Mouse (Mus musculus): Measurements from ENCODE around the gene Cavin1. TPM values are rescaled to one million over a fixed set of nuclear protein-coding genes. Genes with fewer than 3 reads are reported as not detected.
A peak's percentile ranks its signal among the peaks of the same experiment; 100 is the strongest.

Gene Cavin1
- polyA plus RNA-seq, 1 experiment from 2014 or later, result 40.0 TPM

GRCm38 (mm10) chr11:100949540-100949939 lies 21.1 kb downstream of the Cavin1 start:
- H3K9me3 ChIP-seq (replicated peaks; ENCODE audit: control insufficient read depth, low read length, poor library complexity, severe bottlenecking), result peaks cover 5% of the 10 kb centered on the region
- WGBS, result 96% methylated on average over 1 of the region's 1 CpGs
- ATAC-seq, result no peak
- H3K27me3 ChIP-seq (ENCODE audit: control insufficient read depth, insufficient read depth, low read depth, low read length), result no peaks in the 10 kb centered on the region
- H3K36me3 ChIP-seq (ENCODE audit: control insufficient read depth, insufficient read depth, low read length), result no peaks in the 10 kb centered on the region
- no peak overlapping the region for H3K9ac ChIP-seq (ENCODE audit: low read depth, low read length)
- no peaks in the 10 kb centered on the region for H3K4me1 ChIP-seq (ENCODE audit: control insufficient read depth, insufficient read depth, low read length)
- H3K4me3 ChIP-seq (ENCODE audit: low read depth, low read length), result no peak overlapping the region
- H3K4me2 ChIP-seq (ENCODE audit: low read length), result no peak overlapping the region
- no peak overlapping the region for H3K27ac ChIP-seq (ENCODE audit: low read length)

- Histone ChIP-seq H3K4me2 (ENCODE audit: low read length) (no peak overlapping the region), H3K36me3 (ENCODE audit: control insufficient read depth, insufficient read depth, low read length) (no peaks in the 10 kb centered on the region), H3K27ac (ENCODE audit: low read length) (no peak overlapping the region), H3K4me3 (ENCODE audit: low read depth, low read length) (no peak overlapping the region), H3K4me1 (ENCODE audit: control insufficient read depth, insufficient read depth, low read length) (no peaks in the 10 kb centered on the region), H3K9me3 (replicated peaks; ENCODE audit: control insufficient read depth, low read length, poor library complexity, severe bottlenecking) (peaks cover 5% of the 10 kb centered on the region), H3K9ac (ENCODE audit: low read depth, low read length) (no peak overlapping the region), H3K27me3 (ENCODE audit: control insufficient read depth, insufficient read depth, low read depth, low read length) (no peaks in the 10 kb centered on the region)
- ATAC-seq, result no peak
- WGBS, result 50% methylated on average over 4 of the region's 4 CpGs
These were observed 22.4 kb downstream of the Cavin1 start for GRCm38 (mm10) chr11:100948317-100948716.

- no peaks in the 10 kb centered on the region for H3K27me3 ChIP-seq (ENCODE audit: control insufficient read depth, insufficient read depth, low read depth, low read length)
- H3K27ac ChIP-seq (ENCODE audit: low read length), result no peak overlapping the region
- no peak overlapping the region for H3K9ac ChIP-seq (ENCODE audit: low read depth, low read length)
- H3K9me3 ChIP-seq (replicated peaks; ENCODE audit: control insufficient read depth, low read length, poor library complexity, severe bottlenecking), result peaks cover 5% of the 10 kb centered on the region
- ATAC-seq, result no peak
- H3K4me2 ChIP-seq (ENCODE audit: low read length), result no peak overlapping the region
- H3K4me3 ChIP-seq (ENCODE audit: low read depth, low read length), result no peak overlapping the region
- no peaks in the 10 kb centered on the region for H3K4me1 ChIP-seq (ENCODE audit: control insufficient read depth, insufficient read depth, low read length)
- no peaks in the 10 kb centered on the region for H3K36me3 ChIP-seq (ENCODE audit: control insufficient read depth, insufficient read depth, low read length)
These were observed 23.1 kb downstream of the Cavin1 start for GRCm38 (mm10) chr11:100947548-100947947.

- WGBS, result 42% methylated on average over 4 of the region's 4 CpGs
- Histone ChIP-seq H3K27me3 (ENCODE audit: control insufficient read depth, insufficient read depth, low read depth, low read length) (no peaks in the 10 kb centered on the region), H3K27ac (ENCODE audit: low read length) (no peak overlapping the region), H3K9ac (ENCODE audit: low read depth, low read length) (no peak overlapping the region), H3K36me3 (ENCODE audit: control insufficient read depth, insufficient read depth, low read length) (no peaks in the 10 kb centered on the region), H3K4me1 (ENCODE audit: control insufficient read depth, insufficient read depth, low read length) (no peaks in the 10 kb centered on the region), H3K9me3 (replicated peaks; ENCODE audit: control insufficient read depth, low read length, poor library complexity, severe bottlenecking) (peaks cover 5% of the 10 kb centered on the region), H3K4me3 (ENCODE audit: low read depth, low read length) (no peak overlapping the region), H3K4me2 (ENCODE audit: low read length) (no peak overlapping the region)
- no peak for ATAC-seq
These were observed 23.8 kb downstream of the Cavin1 start for GRCm38 (mm10) chr11:100946862-100947261.

- 94% methylated on average over 1 of the region's 1 CpGs for WGBS
- Histone ChIP-seq H3K36me3 (ENCODE audit: control insufficient read depth, insufficient read depth, low read length) (no peaks in the 10 kb centered on the region), H3K4me3 (ENCODE audit: low read depth, low read length) (no peak overlapping the region), H3K9ac (ENCODE audit: low read depth, low read length) (no peak overlapping the region), H3K27me3 (ENCODE audit: control insufficient read depth, insufficient read depth, low read depth, low read length) (no peaks in the 10 kb centered on the region), H3K4me1 (ENCODE audit: control insufficient read depth, insufficient read depth, low read length) (peaks cover 18% of the 10 kb centered on the region), H3K4me2 (ENCODE audit: low read length) (no peak overlapping the region), H3K9me3 (replicated peaks; ENCODE audit: control insufficient read depth, low read length, poor library complexity, severe bottlenecking) (peaks cover 5% of the 10 kb centered on the region), H3K27ac (ENCODE audit: low read length) (no peak overlapping the region)
- no peak for ATAC-seq
These were observed 28.3 kb downstream of the Cavin1 start for GRCm38 (mm10) chr11:100942388-100942787.

- WGBS, result 1% methylated on average over 27 of the region's 29 CpGs
- H3K36me3 ChIP-seq (ENCODE audit: control insufficient read depth, insufficient read depth, low read length), result no peaks in the 10 kb centered on the region
- no peaks in the 10 kb centered on the region for H3K27me3 ChIP-seq (ENCODE audit: control insufficient read depth, insufficient read depth, low read depth, low read length)
- peak within 1 kb of the TSS; percentile 63 for H3K27ac ChIP-seq (ENCODE audit: low read length)
- no peaks in the 10 kb centered on the region for H3K9me3 ChIP-seq (replicated peaks; ENCODE audit: control insufficient read depth, low read length, poor library complexity, severe bottlenecking)
- peak; percentile 99 for ATAC-seq
- H3K4me2 ChIP-seq (ENCODE audit: low read length), result peak within 1 kb of the TSS; percentile 91
- peaks cover 23% of the 10 kb centered on the region for H3K4me1 ChIP-seq (ENCODE audit: control insufficient read depth, insufficient read depth, low read length)
- H3K9ac ChIP-seq (ENCODE audit: low read depth, low read length), result peak within 1 kb of the TSS; percentile 82
- peak within 1 kb of the TSS; percentile 78 for H3K4me3 ChIP-seq (ENCODE audit: low read depth, low read length)
These were observed 31.1 kb downstream of the Cavin1 start, which contains the start of gene Stat3 for GRCm38 (mm10) chr11:100939512-100940151. TSS of gene Stat3 (minus strand) at chr11:100939540.

GRCm38 (mm10) chr11:100938711-100939511 lies 31.8 kb downstream of the Cavin1 start:
- Histone ChIP-seq H3K4me3 (ENCODE audit: low read depth, low read length) (peak overlapping the region; percentile 78), H3K27ac (ENCODE audit: low read length) (peak overlapping the region; percentile 63), H3K36me3 (ENCODE audit: control insufficient read depth, insufficient read depth, low read length) (no peaks in the 10 kb centered on the region), H3K27me3 (ENCODE audit: control insufficient read depth, insufficient read depth, low read depth, low read length) (no peaks in the 10 kb centered on the region), H3K9me3 (replicated peaks; ENCODE audit: control insufficient read depth, low read length, poor library complexity, severe bottlenecking) (no peaks in the 10 kb centered on the region), H3K4me1 (ENCODE audit: control insufficient read depth, insufficient read depth, low read length) (peaks cover 23% of the 10 kb centered on the region), H3K9ac (ENCODE audit: low read depth, low read length) (peak overlapping the region; percentile 82), H3K4me2 (ENCODE audit: low read length) (peak overlapping the region; percentile 91)
- ATAC-seq, result peak; percentile 21
- WGBS, result under 1% methylated on average over 45 of the region's 48 CpGs

GRCm38 (mm10) chr11:100938112-100938511 lies 32.6 kb downstream of the Cavin1 start:
- Histone ChIP-seq H3K9ac (ENCODE audit: low read depth, low read length) (peak overlapping the region; percentile 44), H3K27ac (ENCODE audit: low read length) (no peak overlapping the region), H3K4me2 (ENCODE audit: low read length) (peak overlapping the region; percentile 91), H3K27me3 (ENCODE audit: control insufficient read depth, insufficient read depth, low read depth, low read length) (no peaks in the 10 kb centered on the region), H3K9me3 (replicated peaks; ENCODE audit: control insufficient read depth, low read length, poor library complexity, severe bottlenecking) (no peaks in the 10 kb centered on the region), H3K4me3 (ENCODE audit: low read depth, low read length) (peak overlapping the region; percentile 78), H3K36me3 (ENCODE audit: control insufficient read depth, insufficient read depth, low read length) (no peaks in the 10 kb centered on the region), H3K4me1 (ENCODE audit: control insufficient read depth, insufficient read depth, low read length) (peaks cover 23% of the 10 kb centered on the region)
- ATAC-seq, result no peak
- 35% methylated on average over 5 of the region's 5 CpGs for WGBS

GRCm38 (mm10) chr11:100937295-100937694 lies 33.4 kb downstream of the Cavin1 start:
- no peaks in the 10 kb centered on the region for H3K27me3 ChIP-seq (ENCODE audit: control insufficient read depth, insufficient read depth, low read depth, low read length)
- no peak overlapping the region for H3K4me2 ChIP-seq (ENCODE audit: low read length)
- H3K4me3 ChIP-seq (ENCODE audit: low read depth, low read length), result no peak overlapping the region
- H3K9ac ChIP-seq (ENCODE audit: low read depth, low read length), result no peak overlapping the region
- ATAC-seq, result no peak
- H3K9me3 ChIP-seq (replicated peaks; ENCODE audit: control insufficient read depth, low read length, poor library complexity, severe bottlenecking), result no peaks in the 10 kb centered on the region
- no peak overlapping the region for H3K27ac ChIP-seq (ENCODE audit: low read length)
- 59% methylated on average over 4 of the region's 4 CpGs for WGBS
- no peaks in the 10 kb centered on the region for H3K36me3 ChIP-seq (ENCODE audit: control insufficient read depth, insufficient read depth, low read length)
- peaks cover 23% of the 10 kb centered on the region for H3K4me1 ChIP-seq (ENCODE audit: control insufficient read depth, insufficient read depth, low read length)
